Mouse (Mus musculus) hindbrain, embryonic 11.5 days (tissue): ENCODE data around the gene Lpcat2. TPM values are rescaled to one million over a fixed set of nuclear protein-coding genes. Genes with fewer than 3 reads are reported as not detected.

Experiments
- ATAC-seq: fragments of 200-750 bp; cut with Nextera tagmentation; 2 replicates; pipeline ENCODE4 v1.8.0; 2017; ENCODE audit warnings: mild to moderate bottlenecking, moderate TSS enrichment, moderate library complexity; ENCODE audit not compliant: low FRiP score
- DNase-seq: peaks from one replicate; pipeline ENCODE4 v3.0.0-alpha.2; 2015; ENCODE audit warnings: low spot score
- H3K27ac ChIP-seq: fragments of 300-500 bp; sonication (generic); 2 replicates; pipeline ENCODE4 v1.5.1; 2014; ENCODE audit warnings: mild to moderate bottlenecking, low read depth, low read length
- H3K27me3 ChIP-seq: fragments of 300-500 bp; sonication (generic); 2 replicates; pipeline ENCODE4 v1.6.1; 2014; ENCODE audit warnings: mild to moderate bottlenecking, low read length, moderate library complexity, mixed read lengths; ENCODE audit not compliant: control insufficient read depth, insufficient read depth
- H3K36me3 ChIP-seq: fragments of 300-500 bp; sonication (generic); 2 replicates; pipeline ENCODE4 v1.6.1; 2014; ENCODE audit warnings: mild to moderate bottlenecking, low read length, moderate library complexity, mixed read lengths; ENCODE audit not compliant: control insufficient read depth, insufficient read depth
- H3K4me1 ChIP-seq: fragments of 300-500 bp; sonication (generic); replicated peaks from 2 replicates; pipeline ENCODE4 v1.6.1; 2014; ENCODE audit warnings: low read length, mixed read lengths; ENCODE audit not compliant: control insufficient read depth, insufficient read depth
- H3K4me2 ChIP-seq: fragments of 300-500 bp; sonication (generic); replicated peaks from 2 replicates; pipeline ENCODE4 v1.6.1; 2014; ENCODE audit warnings: mild to moderate bottlenecking, low read depth, low read length
- H3K4me3 ChIP-seq: fragments of 300-500 bp; sonication (generic); 2 replicates; pipeline ENCODE4 v1.5.1; 2014; ENCODE audit warnings: low read depth, low read length
- H3K9ac ChIP-seq: fragments of 300-500 bp; sonication (generic); 2 replicates; pipeline ENCODE4 v1.6.1; 2014; ENCODE audit warnings: low read depth, low read length
- H3K9me3 ChIP-seq: fragments of 300-500 bp; sonication (generic); 2 replicates; pipeline ENCODE4 v1.6.1; 2016; ENCODE audit warnings: low read length; ENCODE audit not compliant: control insufficient read depth
- WGBS: fragments of 180-500 bp; shearing (Covaris S2); extraction: QIAGEN DNeasy Blood & Tissue Kit; methylation state at CpG from one replicate; pipeline ENCODE4 v1.1.7; 2014; 5-methylcytosine and 5-hydroxymethylcytosine counted together
- polyA plus RNA-seq: library from polyadenylated mRNA; unstranded; fragments of >200 nt; fragmentation: Nextera tagmentation; extraction: Ambion mirVana; gene quantifications from 2 replicates; pipeline ENCODE4 v1.2.1, GENCODE M21; 2014

Lpcat2 gene
- polyA plus RNA-seq, 1 experiment from 2014 or later = 5.8 TPM

- Histone ChIP-seq H3K36me3 (no peaks in the 10 kb centered on the region), H3K4me3 (no peak overlapping the region), H3K9ac (no peak overlapping the region), H3K4me1 (no peaks in the 10 kb centered on the region), H3K4me2 (no peak overlapping the region), H3K9me3 (no peaks in the 10 kb centered on the region), H3K27ac (no peak overlapping the region), H3K27me3 (no peaks in the 10 kb centered on the region)
- WGBS = 81% methylated on average over 7 of the region's 7 CpGs
- DNase-seq = no peak
- no peak for ATAC-seq
These were observed 58.3 kb downstream of the Lpcat2 start for GRCm38 (mm10) chr8:92913396-92913795.

DNA sequence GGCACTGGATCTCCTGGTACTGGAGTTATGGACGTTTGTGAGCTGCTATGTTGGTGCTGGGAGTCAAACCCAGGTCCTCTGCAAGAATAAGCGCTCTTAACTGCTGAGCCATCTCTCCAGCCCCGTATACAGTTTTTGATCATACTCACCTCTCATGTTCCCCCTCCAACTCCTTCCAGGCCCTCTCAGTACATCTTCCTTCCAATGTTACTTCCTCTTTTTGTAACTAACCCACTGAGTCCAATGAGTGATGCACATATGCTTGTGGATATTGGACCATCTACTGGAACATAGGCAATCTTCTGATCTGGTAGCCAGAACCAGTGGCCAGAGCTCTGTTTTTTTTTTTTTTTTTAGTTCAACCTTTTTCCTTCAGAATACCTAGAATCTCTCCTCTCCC lies 60.9 kb downstream of the Lpcat2 start:
- Histone ChIP-seq H3K9ac (no peak overlapping the region), H3K27ac (no peak overlapping the region), H3K4me3 (no peak overlapping the region), H3K36me3 (no peaks in the 10 kb centered on the region), H3K27me3 (no peaks in the 10 kb centered on the region), H3K4me2 (no peak overlapping the region), H3K9me3 (no peaks in the 10 kb centered on the region), H3K4me1 (no peaks in the 10 kb centered on the region)
- 75% methylated on average over 3 of the region's 3 CpGs for WGBS
- ATAC-seq = no peak
- no peak for DNase-seq

DNA sequence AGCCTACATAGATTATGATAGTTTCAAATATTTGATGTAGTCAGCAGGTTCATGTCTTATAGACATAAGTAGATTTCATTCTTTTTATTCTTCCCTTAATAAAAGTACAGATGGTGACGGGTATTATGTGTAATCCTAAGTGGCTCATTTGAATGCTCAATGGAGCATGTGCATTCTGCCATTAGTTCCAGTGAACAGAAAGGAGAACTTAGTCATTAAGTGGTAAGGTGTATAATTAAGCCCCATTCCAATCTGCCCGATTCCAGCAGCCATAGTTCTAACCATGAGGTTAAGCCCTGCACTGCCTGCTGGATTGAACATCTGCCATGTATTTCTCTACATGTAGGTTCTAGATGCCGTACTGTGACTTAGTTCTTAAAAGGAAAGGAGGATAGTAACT lies 66.6 kb downstream of the Lpcat2 start:
- Histone ChIP-seq H3K9me3 (no peaks in the 10 kb centered on the region), H3K27me3 (no peaks in the 10 kb centered on the region), H3K9ac (no peak overlapping the region), H3K4me2 (no peak overlapping the region), H3K4me3 (no peak overlapping the region), H3K27ac (no peak overlapping the region), H3K4me1 (no peaks in the 10 kb centered on the region), H3K36me3 (no peaks in the 10 kb centered on the region)
- ATAC-seq (no peak), DNase-seq (no peak)
- WGBS = 87% methylated on average over 3 of the region's 3 CpGs

GRCm38 (mm10) chr8:92928986-92929385 lies 73.8 kb downstream of the Lpcat2 start:
- DNase-seq = no peak
- Histone ChIP-seq H3K27me3 (no peaks in the 10 kb centered on the region), H3K9ac (no peak overlapping the region), H3K4me1 (no peaks in the 10 kb centered on the region), H3K36me3 (no peaks in the 10 kb centered on the region), H3K4me3 (no peak overlapping the region), H3K27ac (no peak overlapping the region), H3K4me2 (no peak overlapping the region), H3K9me3 (no peaks in the 10 kb centered on the region)
- no peak for ATAC-seq
- 76% methylated on average over 4 of the region's 4 CpGs for WGBS

DNA sequence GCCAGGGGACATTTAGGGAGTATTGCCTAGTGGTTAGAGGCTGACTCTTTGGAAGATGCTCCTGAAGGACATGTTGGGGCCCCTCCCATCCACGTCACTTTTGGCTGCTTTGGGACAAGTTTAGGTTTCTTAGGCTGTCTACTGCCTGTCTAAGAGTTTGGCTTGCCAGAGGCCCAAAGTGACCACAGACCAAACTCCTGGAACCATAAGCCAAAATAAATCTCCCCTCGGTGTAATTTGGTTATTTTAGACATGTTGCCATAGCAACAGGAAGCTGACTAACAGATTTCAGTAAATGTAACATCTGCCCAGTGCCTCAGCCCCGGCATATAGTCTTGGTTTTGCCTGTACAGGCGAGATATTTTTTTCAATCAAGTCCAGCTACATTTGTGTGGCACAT lies 82.9 kb downstream of the Lpcat2 start:
- no peak overlapping the region for H3K27ac ChIP-seq
- H3K9ac ChIP-seq = no peak overlapping the region
- no peak overlapping the region for H3K4me3 ChIP-seq
- H3K27me3 ChIP-seq = no peaks in the 10 kb centered on the region
- no peak overlapping the region for H3K4me2 ChIP-seq
- ATAC-seq (no peak), DNase-seq (no peak)
- no peaks in the 10 kb centered on the region for H3K9me3 ChIP-seq
- H3K4me1 ChIP-seq = no peaks in the 10 kb centered on the region
- 85% methylated on average over 4 of the region's 4 CpGs for WGBS
- H3K36me3 ChIP-seq = no peaks in the 10 kb centered on the region

- no peak overlapping the region for H3K4me3 ChIP-seq
- no peak for DNase-seq
- 86% methylated on average over 4 of the region's 4 CpGs for WGBS
These were observed 93.9 kb downstream of the Lpcat2 start for GRCm38 (mm10) chr8:92949071-92949470.

GRCm38 (mm10) chr8:92950639-92951371 lies 95.7 kb downstream of the Lpcat2 start:
- no peaks in the 10 kb centered on the region for H3K36me3 ChIP-seq
- no peak overlapping the region for H3K9ac ChIP-seq
- H3K27ac ChIP-seq = no peak overlapping the region
- H3K4me3 ChIP-seq = no peak overlapping the region
- DNase-seq = no peak
- no peak for ATAC-seq
- H3K27me3 ChIP-seq = no peaks in the 10 kb centered on the region
- H3K4me2 ChIP-seq = no peak overlapping the region
- WGBS = 80% methylated on average over 12 of the region's 12 CpGs
- no peaks in the 10 kb centered on the region for H3K9me3 ChIP-seq
- no peaks in the 10 kb centered on the region for H3K4me1 ChIP-seq

More at GRCm38 (mm10) chr8:92949071-92949470, 93.9 kb downstream of the Lpcat2 start:
- Histone ChIP-seq H3K27me3 (no peaks in the 10 kb centered on the region), H3K9ac (no peak overlapping the region), H3K27ac (no peak overlapping the region), H3K36me3 (no peaks in the 10 kb centered on the region), H3K4me2 (no peak overlapping the region), H3K4me1 (no peaks in the 10 kb centered on the region), H3K9me3 (no peaks in the 10 kb centered on the region)
- ATAC-seq = no peak

DNA sequence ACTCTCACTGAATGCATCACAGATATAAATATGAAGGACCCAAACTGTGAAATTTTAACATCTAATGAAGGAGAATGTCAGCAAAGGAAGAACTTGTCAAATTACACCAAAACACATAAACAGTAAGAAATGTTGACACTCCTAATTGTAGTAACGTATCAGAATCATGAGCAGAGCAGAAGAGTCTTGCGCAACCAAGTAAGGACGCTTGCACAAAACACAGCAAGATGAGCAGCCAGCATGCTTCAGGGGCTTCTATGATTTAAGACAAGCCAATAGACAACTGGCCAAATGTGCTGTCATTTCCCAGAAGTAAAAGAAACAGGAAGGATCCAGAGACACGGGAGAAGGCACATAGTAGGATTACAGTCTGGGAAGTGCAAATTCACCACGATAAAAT lies 98.9 kb downstream of the Lpcat2 start:
- Histone ChIP-seq H3K27me3 (no peaks in the 10 kb centered on the region), H3K27ac (no peak overlapping the region), H3K4me1 (no peaks in the 10 kb centered on the region), H3K9me3 (no peaks in the 10 kb centered on the region), H3K4me2 (no peak overlapping the region), H3K9ac (no peak overlapping the region), H3K4me3 (no peak overlapping the region), H3K36me3 (no peaks in the 10 kb centered on the region)
- WGBS = 87% methylated on average over 5 of the region's 5 CpGs
- DNase-seq = no peak
- ATAC-seq = no peak

- no peak within 1 kb of the TSS for H3K27ac ChIP-seq
These were observed 104.6 kb downstream of the Lpcat2 start, which contains the start of gene Slc6a2 for GRCm38 (mm10) chr8:92959779-92960178. TSS of gene Slc6a2 (plus strand) at chr8:92960079.

More at GRCm38 (mm10) chr8:92959779-92960178, 104.6 kb downstream of the Lpcat2 start, which contains the start of gene Slc6a2:
- ATAC-seq (no peak), DNase-seq (no peak)
- Histone ChIP-seq H3K4me1 (peaks cover 4% of the 10 kb centered on the region), H3K4me3 (peak within 1 kb of the TSS; percentile 34), H3K9ac (0 out of 2 replicates have a peak within 1 kb of the TSS, but pooled peaks have one; percentile 19), H3K36me3 (no peaks in the 10 kb centered on the region), H3K4me2 (peak within 1 kb of the TSS; percentile 90), H3K27me3 (peaks cover 34% of the 10 kb centered on the region), H3K9me3 (no peaks in the 10 kb centered on the region)
- WGBS = 72% methylated on average over 10 of the region's 10 CpGs
